Mouse (Mus musculus) embryonic facial prominence, embryonic 14.5 days (tissue): ENCODE measurements at regions not wholly inside any gene's neighbourhood (a gene's known extent, or its start where the extent isn't known, plus 50 kb on each side); places are given as distances from the start of the nearest gene placed in this dataset.

Experiments
- ATAC-seq: fragments of 200-750 bp; cut with Nextera tagmentation; 2 replicates; pipeline ENCODE4 v1.8.0; 2017; ENCODE audit warnings: low read depth, moderate number of reproducible peaks, moderate TSS enrichment
- DNase-seq: peaks from one replicate; pipeline ENCODE4 v3.0.0-alpha.2; 2015; ENCODE audit warnings: low spot score
- H3K27ac ChIP-seq: fragments of 300-500 bp; sonication (generic); replicated peaks from 2 replicates; pipeline ENCODE4 v1.5.1; 2014; ENCODE audit warnings: low read depth, mild to moderate bottlenecking, low read length, moderate library complexity
- H3K27me3 ChIP-seq: fragments of 300-500 bp; sonication (generic); replicated peaks from 2 replicates; pipeline ENCODE4 v1.6.1; 2014; ENCODE audit warnings: low read length; ENCODE audit not compliant: control insufficient read depth, insufficient read depth
- H3K36me3 ChIP-seq: fragments of 300-500 bp; sonication (generic); 2 replicates; pipeline ENCODE4 v1.6.1; 2014; ENCODE audit warnings: low read length, mixed read lengths; ENCODE audit not compliant: control insufficient read depth, insufficient read depth
- H3K4me1 ChIP-seq: fragments of 300-500 bp; sonication (generic); 2 replicates; pipeline ENCODE4 v1.6.1; 2014; ENCODE audit warnings: antibody characterized with exemption, low read length; ENCODE audit not compliant: control insufficient read depth, insufficient read depth
- H3K4me2 ChIP-seq: fragments of 300-500 bp; sonication (generic); 2 replicates; pipeline ENCODE4 v1.6.1; 2014; ENCODE audit warnings: low read depth, mild to moderate bottlenecking, low read length, moderate library complexity, mixed read lengths
- H3K4me3 ChIP-seq: fragments of 300-500 bp; sonication (generic); 2 replicates; pipeline ENCODE4 v1.5.1; 2014; ENCODE audit warnings: low read depth, mild to moderate bottlenecking, low read length
- H3K9ac ChIP-seq: fragments of 300-500 bp; sonication (generic); 2 replicates; pipeline ENCODE4 v1.6.1; 2014; ENCODE audit warnings: low read depth, mild to moderate bottlenecking, low read length, moderate library complexity, mixed read lengths
- H3K9me3 ChIP-seq: fragments of 300-500 bp; sonication (generic); 2 replicates; pipeline ENCODE4 v1.6.1; 2016; ENCODE audit warnings: low read length; ENCODE audit not compliant: control insufficient read depth
- WGBS: fragments of 180-500 bp; shearing (Covaris S2); extraction: QIAGEN DNeasy Blood & Tissue Kit; methylation state at CpG from one replicate; pipeline ENCODE4 v1.1.7; 2014; 5-methylcytosine and 5-hydroxymethylcytosine counted together

- WGBS: 24% methylated on average over 4 of the region's 4 CpGs
- no peaks in the 10 kb centered on the region for H3K4me1 ChIP-seq
- peak overlapping the region; percentile 28 for H3K4me2 ChIP-seq
These were observed 63.6 kb upstream of the Dcx start for GRCm38 (mm10) chrX:143996716-143997115.

More at GRCm38 (mm10) chrX:143996716-143997115, 63.6 kb upstream of the Dcx start:
- ATAC-seq (no peak), DNase-seq (peak; percentile 53)
- no peak overlapping the region for H3K4me3 ChIP-seq
- H3K9ac ChIP-seq: no peak overlapping the region
- no peaks in the 10 kb centered on the region; the same call in 1 of the 2 replicates for H3K27me3 ChIP-seq
- no peaks in the 10 kb centered on the region for H3K36me3 ChIP-seq
- no peak overlapping the region for H3K27ac ChIP-seq
- H3K9me3 ChIP-seq: no peaks in the 10 kb centered on the region
